Mouse (Mus musculus) MEL (cell line): ENCODE measurements around the gene Pigf. TPM values are rescaled to one million over a fixed set of nuclear protein-coding genes. Genes with fewer than 3 reads are reported as not detected.

Experiments
- DNase-seq: peaks from one replicate; pipeline ENCODE4 v3.0.0; 2011; ENCODE audit warnings: low read depth, low spot score
- H3K27ac ChIP-seq: 2 replicates; pipeline ENCODE4 v1.5.1; 2012; ENCODE audit warnings: low read depth, mild to moderate bottlenecking, control low read depth, low read length, moderate library complexity; ENCODE audit not compliant: control insufficient read depth
- H3K27me3 ChIP-seq, 2 experiments: fragments of 150-350 bp in 1 of 2; sonication (generic) in 1 of 2; 2 replicates each; pipeline ENCODE4 v1.6.1; 2012; ENCODE audit warnings: low read length in 2 of 2, mild to moderate bottlenecking in 2 of 2, improper control_type of control experiment in 1 of 2, moderate library complexity in 1 of 2; ENCODE audit not compliant: insufficient read depth in 2 of 2, control insufficient read depth in 1 of 2
- H3K36me3 ChIP-seq, 2 experiments: 2 replicates each; pipeline ENCODE4 v1.6.1; 2012 to 2014; ENCODE audit warnings: low read length in 2 of 2, improper control_type of control experiment in 1 of 2, inconsistent platforms in 1 of 2, mild to moderate bottlenecking in 1 of 2; ENCODE audit not compliant: insufficient read depth in 2 of 2, control insufficient read depth in 1 of 2
- H3K4me1 ChIP-seq, 2 experiments: fragments of 150-350 bp in 1 of 2; sonication (generic) in 1 of 2; 2 replicates each; pipeline ENCODE4 v1.6.1; 2012; ENCODE audit warnings: low read length in 2 of 2, improper control_type of control experiment in 1 of 2, mild to moderate bottlenecking in 1 of 2; ENCODE audit not compliant: insufficient read depth in 2 of 2, control insufficient read depth in 1 of 2
- H3K4me3 ChIP-seq, 2 experiments: fragments of 150-350 bp in 1 of 2; sonication (generic) in 1 of 2; 2 replicates each; pipeline ENCODE4 v1.5.1; 2012; ENCODE audit warnings: low read depth in 2 of 2, low read length in 2 of 2, mild to moderate bottlenecking in 2 of 2, moderate library complexity in 2 of 2, control low read depth in 1 of 2, improper control_type of control experiment in 1 of 2; ENCODE audit not compliant: control insufficient read depth in 1 of 2, insufficient read depth in 1 of 2
- H3K79me2 ChIP-seq: 2 replicates; pipeline ENCODE4 v1.6.1; 2012; ENCODE audit warnings: mild to moderate bottlenecking, low read length, moderate library complexity; ENCODE audit not compliant: control insufficient read depth, poor library complexity, insufficient read depth
- H3K9ac ChIP-seq: 2 replicates; pipeline ENCODE4 v1.6.1; 2012; ENCODE audit warnings: low read depth, mild to moderate bottlenecking, control low read depth, low read length, moderate library complexity; ENCODE audit not compliant: control insufficient read depth, poor library complexity, severe bottlenecking
- H3K9me3 ChIP-seq: fragments of 150-350 bp; sonication (generic); replicated peaks from 2 replicates; pipeline ENCODE4 v1.6.1; 2012; ENCODE audit warnings: mild to moderate bottlenecking, low read length, improper control_type of control experiment, moderate library complexity; ENCODE audit not compliant: insufficient read depth
- BHLHE40 ChIP-seq: IDR thresholded peaks from 2 replicates; pipeline ENCODE4 v1.6.1; 2012; ENCODE audit warnings: low read depth, mild to moderate bottlenecking, inconsistent platforms, low read length, improper control_type of control experiment, borderline replicate concordance
- CHD1 ChIP-seq: IDR thresholded peaks from 2 replicates; pipeline ENCODE4 v1.6.1; 2012; ENCODE audit warnings: low read depth, mild to moderate bottlenecking, inconsistent platforms, low read length, improper control_type of control experiment
- CTCF ChIP-seq, 3 experiments: IDR thresholded peaks in 2 of 3; conservative IDR thresholded peaks in 1 of 3; 2 replicates each; pipeline ENCODE4 v1.5.1; 2011 to 2012; ENCODE audit warnings: low read length in 3 of 3, low read depth in 2 of 3, mild to moderate bottlenecking in 2 of 3, improper control_type of control experiment in 1 of 3, inconsistent platforms in 1 of 3, mixed read lengths in 1 of 3, moderate library complexity in 1 of 3; ENCODE audit not compliant: control insufficient read depth in 1 of 3, insufficient read depth in 1 of 3, poor library complexity in 1 of 3, severe bottlenecking in 1 of 3
- E2F4 ChIP-seq: IDR thresholded peaks from 2 replicates; pipeline ENCODE4 v1.6.1; 2011; ENCODE audit warnings: low read depth, low read length, improper control_type of control experiment, borderline replicate concordance
- EP300 ChIP-seq, 2 experiments: IDR thresholded peaks; 2 replicates each; pipeline ENCODE4 v1.6.1; 2011; ENCODE audit warnings: improper control_type of control experiment in 2 of 2, low read length in 2 of 2, low read depth in 1 of 2, mild to moderate bottlenecking in 1 of 2
- ETS1 ChIP-seq: IDR thresholded peaks from 2 replicates; pipeline ENCODE4 v1.6.1; 2012; ENCODE audit warnings: low read depth, mild to moderate bottlenecking, inconsistent platforms, low read length, improper control_type of control experiment, moderate library complexity
- GATA1 ChIP-seq: IDR thresholded peaks from 2 replicates; pipeline ENCODE4 v1.6.1; 2011; ENCODE audit warnings: low read depth, low read length, improper control_type of control experiment
- MYB ChIP-seq: IDR thresholded peaks from 2 replicates; pipeline ENCODE4 v1.6.1; 2011; ENCODE audit warnings: mild to moderate bottlenecking, low read depth, low read length, improper control_type of control experiment
- NRF1 ChIP-seq: IDR thresholded peaks from 2 replicates; pipeline ENCODE4 v1.6.1; 2014; ENCODE audit warnings: low read depth, mild to moderate bottlenecking, inconsistent platforms, low read length, improper control_type of control experiment, moderate library complexity; ENCODE audit not compliant: poor library complexity, insufficient read depth, severe bottlenecking
- POLR2AphosphoS2 ChIP-seq: IDR thresholded peaks from 2 replicates; pipeline ENCODE4 v1.6.1; 2011; ENCODE audit warnings: low read length, improper control_type of control experiment
- POLR2AphosphoS5 ChIP-seq: IDR thresholded peaks from 2 replicates; pipeline ENCODE4 v1.6.1; 2012; ENCODE audit warnings: low read depth, borderline replicate concordance, mild to moderate bottlenecking, inconsistent platforms, low read length, moderate library complexity, mixed read lengths
- RAD21 ChIP-seq: IDR thresholded peaks from 2 replicates; pipeline ENCODE4 v1.6.1; 2011; ENCODE audit warnings: mild to moderate bottlenecking, low read depth, low read length, improper control_type of control experiment
- TAL1 ChIP-seq: IDR thresholded peaks from 2 replicates; pipeline ENCODE4 v1.6.1; 2012; ENCODE audit warnings: mild to moderate bottlenecking, inconsistent platforms, low read length, moderate library complexity, mixed read lengths
- TCF12 ChIP-seq: IDR thresholded peaks from 2 replicates; pipeline ENCODE4 v1.6.1; 2014; ENCODE audit warnings: low read depth, mild to moderate bottlenecking, inconsistent platforms, low read length, improper control_type of control experiment, moderate library complexity
- UBTF ChIP-seq: IDR thresholded peaks from 2 replicates; pipeline ENCODE4 v1.6.1; 2012; ENCODE audit warnings: low read depth, mild to moderate bottlenecking, inconsistent platforms, low read length, improper control_type of control experiment, moderate library complexity, borderline replicate concordance; ENCODE audit not compliant: insufficient read depth
- USF1 ChIP-seq: IDR thresholded peaks from 2 replicates; pipeline ENCODE4 v1.6.1; 2014; ENCODE audit warnings: low read depth, mild to moderate bottlenecking, inconsistent platforms, low read length, improper control_type of control experiment, moderate library complexity
- USF2 ChIP-seq, 2 experiments: IDR thresholded peaks; 2 replicates each; pipeline ENCODE4 v1.6.1; 2011 to 2012; ENCODE audit warnings: improper control_type of control experiment in 2 of 2, low read length in 2 of 2, borderline replicate concordance in 1 of 2, inconsistent platforms in 1 of 2, low read depth in 1 of 2, mild to moderate bottlenecking in 1 of 2; ENCODE audit not compliant: insufficient read depth in 1 of 2
- ZKSCAN1 ChIP-seq: IDR thresholded peaks from 2 replicates; pipeline ENCODE4 v1.6.1; 2012; ENCODE audit warnings: low read depth, mild to moderate bottlenecking, inconsistent platforms, low read length, improper control_type of control experiment, moderate library complexity
- ZMIZ1 ChIP-seq: IDR thresholded peaks from 2 replicates; pipeline ENCODE4 v1.6.1; 2012; ENCODE audit warnings: low read depth, mild to moderate bottlenecking, inconsistent platforms, low read length, improper control_type of control experiment, moderate library complexity
- ZNF384 ChIP-seq: IDR thresholded peaks from 2 replicates; pipeline ENCODE4 v1.6.1; 2012; ENCODE audit warnings: low read depth, mild to moderate bottlenecking, inconsistent platforms, low read length, improper control_type of control experiment
- polyA plus RNA-seq, 2 experiments: library from polyadenylated mRNA; stranded (reverse) in 1 of 2; unstranded in 1 of 2; fragments of >175 nt in 1 of 2; fragments of >200 nt in 1 of 2; gene quantifications; 2 replicates each; pipeline versions ENCODE4 v1.2.1 to v1.2.4; 2012; ENCODE audit warnings: low replicate concordance in 2 of 2, low read depth in 1 of 2; ENCODE audit not compliant: insufficient read length in 2 of 2, insufficient read depth in 1 of 2, missing spikeins in 1 of 2
- total RNA-seq: library from RNA; depleted of rRNA; stranded (reverse); fragments of 300-350 nt; gene quantifications from 2 replicates; pipeline ENCODE4 v1.2.3, GENCODE M21; 2012

The Pigf gene
- total and polyA plus RNA-seq, 3 experiments, result 19.2 to 24.8 TPM; not detected in 1

GRCm38 (mm10) chr17:87024491-87025242, 539 bp downstream of the Pigf start:
- DNase-seq, result no peak
- Histone ChIP-seq H3K36me3 (peaks cover 3 to 9% of the 10 kb centered on the region in 2 experiments; a peak in 2 of 4 replicates), H3K9me3 (no peaks in the 10 kb centered on the region), H3K4me3 (peak overlapping the region; percentile 75 to 83), H3K9ac (peak overlapping the region; percentile 63), H3K79me2 (peaks cover 3% of the 10 kb centered on the region), H3K27me3 (no peaks in the 10 kb centered on the region), H3K27ac (no peak overlapping the region), H3K4me1 (peaks cover 0 to 4% of the 10 kb centered on the region in 2 experiments; a peak in 3 of 4 replicates)
- TF ChIP-seq CHD1 (no peak), USF1 (no peak), TAL1 (no peak)

DNA sequence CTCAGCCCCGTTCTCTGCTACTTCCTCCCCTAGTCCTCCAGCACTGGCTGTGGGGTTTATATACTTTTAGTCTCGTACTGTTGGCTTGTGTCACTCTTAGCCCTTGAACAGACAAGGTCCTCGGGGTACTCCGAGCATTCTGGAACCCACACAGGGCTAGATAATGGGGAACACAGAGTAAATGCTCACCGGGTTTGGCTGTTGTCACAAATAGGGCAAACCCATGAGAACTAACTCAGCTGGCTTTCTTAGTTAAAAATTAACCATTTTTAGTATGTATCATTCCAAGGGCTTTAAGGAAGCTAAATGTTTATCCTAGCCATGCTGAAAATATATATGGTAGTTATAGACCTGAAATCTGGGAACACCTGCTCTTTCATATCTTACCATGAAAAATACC, 5.5 kb downstream of the Pigf start:
- no peak overlapping the region for H3K27ac ChIP-seq

DNA sequence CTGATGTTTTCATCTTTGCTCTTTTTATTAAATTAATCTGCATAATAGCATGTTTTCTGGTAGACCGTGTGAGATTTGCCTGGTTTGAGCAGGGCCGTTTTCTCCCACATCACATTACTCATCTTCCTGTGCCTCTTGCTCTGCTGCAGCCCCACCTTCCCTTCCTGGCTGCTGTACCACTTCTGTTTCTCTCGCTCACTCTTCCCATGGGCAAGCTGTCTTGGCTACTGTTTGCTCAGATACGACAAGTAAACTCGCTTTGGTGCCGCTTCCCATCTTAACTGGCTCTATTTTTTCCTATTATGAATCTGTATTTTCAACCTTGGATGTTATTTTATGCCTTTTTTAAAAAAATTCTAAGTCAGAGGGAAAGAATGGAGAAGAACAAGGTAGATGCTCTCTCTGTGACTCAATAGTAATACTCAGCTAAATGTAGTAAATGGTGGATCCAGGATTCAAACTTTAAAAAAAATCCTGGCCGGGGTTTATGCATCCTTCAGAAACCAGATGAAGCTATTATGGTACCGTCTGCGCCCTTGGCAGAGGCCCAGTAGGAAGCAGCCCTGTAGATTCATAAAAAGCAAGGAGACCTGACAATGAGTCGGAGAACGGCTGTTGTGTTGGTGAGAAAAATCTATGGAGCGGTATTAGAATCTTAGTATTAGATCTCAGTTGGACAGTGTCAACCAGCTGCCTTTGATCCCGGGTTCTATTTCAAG, 13.7 kb downstream of the Pigf start:
- no peak overlapping the region for H3K9ac ChIP-seq
- no peaks in the 10 kb centered on the region for H3K9me3 ChIP-seq
- TF ChIP-seq CTCF (IDR thresholded peaks at IDR 0.05 in 2 of 3, conservative IDR thresholded peaks at IDR 0.05 in 1 of 3; ENCODE audit: control insufficient read depth in 1 of 3, insufficient read depth in 1 of 3, low read depth in 2 of 3, low read length in 3 of 3, poor library complexity in 1 of 3, severe bottlenecking in 1 of 3) (no peak), EP300 (IDR thresholded peaks at IDR 0.05; ENCODE audit: low read depth in 1 of 2, low read length in 2 of 2) (no peak), E2F4 (no peak), USF2 (IDR thresholded peaks at IDR 0.05; ENCODE audit: borderline replicate concordance in 1 of 2, insufficient read depth in 1 of 2, low read depth in 1 of 2, low read length in 2 of 2) (no peak), RAD21 (no peak), MYB (no peak), BHLHE40 (no peak), POLR2AphosphoS2 (no peak)
- TF ChIP-seq, all 39 proteins: peak for 0
- no peaks in the 10 kb centered on the region for H3K36me3 ChIP-seq
- H3K79me2 ChIP-seq, result no peaks in the 10 kb centered on the region
- H3K4me3 ChIP-seq, result no peak overlapping the region
- DNase-seq, result no peak
- H3K4me1 ChIP-seq, result no peaks in the 10 kb centered on the region
- H3K27me3 ChIP-seq, result no peaks in the 10 kb centered on the region
- H3K27ac ChIP-seq, result no peak overlapping the region

More for the DNA sequence above, 5.5 kb downstream of the Pigf start:
- DNase-seq, result no peak
- Histone ChIP-seq H3K9ac (no peak overlapping the region), H3K79me2 (no peaks in the 10 kb centered on the region), H3K36me3 (peaks cover 0 to 2% of the 10 kb centered on the region in 2 experiments; a peak in 1 of 4 replicates), H3K9me3 (no peaks in the 10 kb centered on the region), H3K27me3 (no peaks in the 10 kb centered on the region), H3K4me3 (no peak overlapping the region), H3K4me1 (peaks cover 0 to 2% of the 10 kb centered on the region in 2 experiments; a peak in 2 of 4 replicates)
- TF ChIP-seq ZNF384, result no peak
- no peak for TF ChIP-seq ETS1
- no peak for TF ChIP-seq UBTF
- TF ChIP-seq TCF12, result no peak
- TF ChIP-seq POLR2AphosphoS5, result no peak
- TF ChIP-seq EP300 (IDR thresholded peaks at IDR 0.05; ENCODE audit: low read depth in 1 of 2, low read length in 2 of 2), result no peak
- no peak for TF ChIP-seq NRF1
- no peak for TF ChIP-seq TAL1
- TF ChIP-seq POLR2AphosphoS2, result no peak
- TF ChIP-seq GATA1, result no peak
- no peak for TF ChIP-seq ZKSCAN1
- no peak for TF ChIP-seq ZMIZ1
